Mouse (Mus musculus): ENCODE data around the gene Trim62. TPM values are rescaled to one million over a fixed set of nuclear protein-coding genes. Genes with fewer than 3 reads are reported as not detected.

Gene Trim62
- total RNA-seq, 2 experiments from 2014 or later = 0.38 to 0.79 TPM

DNA sequence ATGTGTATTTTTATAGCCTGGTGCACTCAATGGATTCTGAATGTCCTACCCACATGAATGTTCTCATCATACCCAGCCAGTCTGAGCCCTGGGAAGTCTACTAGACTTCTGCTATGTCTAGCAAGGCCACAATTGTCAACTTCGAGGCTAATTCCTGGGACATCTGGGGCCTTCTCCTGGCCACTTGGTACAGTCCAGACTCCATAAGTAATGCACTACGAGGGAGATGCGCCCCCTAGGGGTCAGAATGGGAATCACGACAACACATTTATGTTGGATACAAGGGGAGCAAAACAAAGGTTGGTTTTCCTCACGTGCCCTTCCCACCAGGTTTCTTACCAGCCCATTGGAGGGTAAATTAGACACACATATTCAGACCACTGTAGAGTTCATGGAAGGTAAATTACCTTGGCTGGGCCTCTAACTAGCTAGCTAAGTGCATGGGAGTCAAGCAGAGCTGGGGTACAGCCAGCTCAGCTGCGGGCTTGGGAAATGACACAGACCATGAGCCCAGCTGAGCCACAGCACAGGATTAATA lies 64.8 kb downstream of the Trim62 start:
- peak; percentile 55; the same call in 1 of the 2 replicates for ATAC-seq (replicated peaks; ENCODE audit: low FRiP score, low TSS enrichment, poor library complexity, severe bottlenecking)

GRCm38 (mm10) chr4:128949470-128950005 lies 66.2 kb downstream of the Trim62 start:
- ATAC-seq (replicated peaks; ENCODE audit: low FRiP score, low TSS enrichment, poor library complexity, severe bottlenecking) = peak; percentile 54; the same call in 1 of the 2 replicates

DNA sequence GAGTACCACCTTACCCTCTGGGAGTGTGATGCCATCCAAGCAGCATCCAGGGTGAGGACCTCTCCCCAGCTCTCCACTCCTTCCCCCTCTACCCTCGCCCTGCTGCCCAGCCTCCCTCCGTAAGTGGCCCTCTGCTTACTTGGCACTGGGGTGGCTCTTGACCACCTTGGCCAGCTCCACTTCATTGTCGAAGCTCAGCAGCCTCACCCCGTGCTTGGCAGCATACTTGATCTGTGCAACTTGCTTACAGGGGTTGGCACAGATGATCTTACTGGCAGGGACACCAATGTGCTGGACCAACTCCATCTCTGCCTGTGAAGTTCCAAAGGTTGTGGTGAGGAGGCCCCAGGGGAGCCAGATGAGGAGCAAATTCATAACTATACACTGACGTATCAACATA lies 67.1 kb downstream of the Trim62 start:
- ATAC-seq (replicated peaks; ENCODE audit: low FRiP score, low TSS enrichment, poor library complexity, severe bottlenecking) = no peak

DNA sequence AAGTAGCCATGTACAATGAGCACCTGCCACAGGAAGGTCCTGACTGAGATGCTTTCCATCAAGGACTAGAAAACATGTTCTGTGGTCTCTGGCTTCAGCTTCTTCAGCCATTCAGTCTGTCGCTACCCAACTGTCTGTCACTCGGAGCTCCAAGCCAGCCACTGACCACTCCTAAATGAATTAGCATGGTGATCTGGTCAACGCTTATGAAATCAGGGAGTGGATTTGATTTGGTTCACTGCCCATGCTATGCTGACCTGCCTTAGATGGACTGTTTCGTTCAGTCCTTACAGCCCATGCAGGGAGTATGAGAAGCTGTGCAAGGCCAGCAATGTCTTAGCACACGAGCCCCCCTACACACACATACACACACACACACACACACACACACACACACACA lies 70.5 kb downstream of the Trim62 start:
- no peak for ATAC-seq (replicated peaks; ENCODE audit: low FRiP score, low TSS enrichment, poor library complexity, severe bottlenecking)

- peak; percentile 77 for ATAC-seq (replicated peaks; ENCODE audit: low FRiP score, low TSS enrichment, poor library complexity, severe bottlenecking)
Observed at GRCm38 (mm10) chr4:128957155-128957911, 74.0 kb downstream of the Trim62 start.

- no peak for ATAC-seq (replicated peaks; ENCODE audit: low FRiP score, low TSS enrichment, poor library complexity, severe bottlenecking)
Observed at GRCm38 (mm10) chr4:128958156-128958555, 74.8 kb downstream of the Trim62 start.

DNA sequence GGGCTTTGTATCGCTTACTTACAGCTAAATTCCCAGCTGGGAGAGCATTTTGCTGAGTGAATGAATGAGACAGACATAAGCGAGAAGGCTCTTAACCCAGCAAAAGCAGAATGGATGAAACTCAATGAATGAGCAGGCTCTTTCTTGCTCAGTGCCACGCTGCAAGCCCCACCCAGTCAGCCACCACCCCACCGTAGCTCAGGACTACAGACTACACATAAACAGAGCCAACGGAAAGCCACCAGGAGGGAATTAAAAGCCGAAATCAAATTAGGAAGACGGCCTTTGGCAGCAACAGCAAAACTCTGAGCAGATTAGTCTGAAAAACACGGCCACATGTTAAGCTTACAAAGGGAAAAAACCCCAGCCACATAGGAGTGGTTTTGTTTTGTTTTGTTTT lies 75.5 kb downstream of the Trim62 start:
- no peak for ATAC-seq (replicated peaks; ENCODE audit: low FRiP score, low TSS enrichment, poor library complexity, severe bottlenecking)

DNA sequence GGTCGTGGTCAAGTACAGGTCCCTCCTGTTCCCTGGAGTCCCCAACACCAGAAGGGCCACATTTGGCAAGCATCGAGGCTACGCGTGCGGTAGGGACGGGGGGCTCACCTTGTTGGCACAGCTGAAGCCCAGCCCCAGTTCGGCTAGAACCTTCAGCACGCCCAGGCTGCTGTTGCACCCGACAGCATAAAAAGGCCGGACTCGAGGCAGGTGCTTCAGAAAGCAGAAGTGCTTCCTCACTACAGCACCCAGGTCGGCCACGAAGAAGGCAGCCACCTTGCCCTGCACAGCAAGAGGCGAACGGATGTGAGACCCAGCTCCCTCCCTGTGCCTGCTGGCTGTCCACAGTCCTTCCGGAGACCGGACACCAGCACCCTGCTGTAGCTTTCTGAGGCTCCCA lies 76.3 kb downstream of the Trim62 start:
- ATAC-seq (replicated peaks; ENCODE audit: low FRiP score, low TSS enrichment, poor library complexity, severe bottlenecking) = no peak

Other genes starting within 250 kb of the Trim62 start
- gene Phc2, start 228.9 kb upstream of the Trim62 start, total RNA-seq (2014; fragmentation: Nextera tagmentation) = 56.5 and 63.9 TPM in 2 replicates
- gene Phc2, start 228.9 kb upstream of the Trim62 start, total RNA-seq (2017) = 14.5 and 18.1 TPM in 2 replicates
- 0.31 TPM in 1 of 2 replicates, not detected in the other for gene A3galt2, start 128.2 kb upstream of the Trim62 start, total RNA-seq (2014; fragmentation: Nextera tagmentation)
- gene A3galt2, start 128.2 kb upstream of the Trim62 start, total RNA-seq (2017) = not detected in 2 replicates
- gene Zfp362, start 77.5 kb upstream of the Trim62 start, total RNA-seq (2014; fragmentation: Nextera tagmentation) = 28.5 and 38.2 TPM in 2 replicates
- 2.8 and 7.4 TPM in 2 replicates for gene Zfp362, start 77.5 kb upstream of the Trim62 start, total RNA-seq (2017)
- gene Azin2, start 78.9 kb downstream of the Trim62 start, total RNA-seq (2014; fragmentation: Nextera tagmentation) = not detected in 2 replicates
- gene Azin2, start 78.9 kb downstream of the Trim62 start, total RNA-seq (2017) = not detected in 2 replicates
- gene Ak2, start 108.4 kb downstream of the Trim62 start, total RNA-seq (2014; fragmentation: Nextera tagmentation) = 192 and 206 TPM in 2 replicates
- gene Ak2, start 108.4 kb downstream of the Trim62 start, total RNA-seq (2017) = 179 and 181 TPM in 2 replicates
- gene Rnf19b, start 174.7 kb downstream of the Trim62 start, total RNA-seq (2014; fragmentation: Nextera tagmentation) = 12.1 and 15.0 TPM in 2 replicates
- gene Rnf19b, start 174.7 kb downstream of the Trim62 start, total RNA-seq (2017) = 26.7 and 28.3 TPM in 2 replicates
- not detected in 2 replicates for gene Tmem54, start 222.0 kb downstream of the Trim62 start, total RNA-seq (2014; fragmentation: Nextera tagmentation)
- not detected in 2 replicates for gene Tmem54, start 222.0 kb downstream of the Trim62 start, total RNA-seq (2017)
- gene Hpca, start 238.5 kb downstream of the Trim62 start, total RNA-seq (2014; fragmentation: Nextera tagmentation) = not detected in 2 replicates
- gene Hpca, start 238.5 kb downstream of the Trim62 start, total RNA-seq (2017) = not detected in 2 replicates

All from megakaryocyte-erythroid progenitor cell, adult 5-6 weeks (primary cell).